Mouse (Mus musculus) C2C12 (cell line): ENCODE results near the gene Timd4. TPM values are rescaled to one million over a fixed set of nuclear protein-coding genes. Genes with fewer than 3 reads are reported as not detected.

Experiments used
- H3K27me3 ChIP-seq: one replicate; pipeline ENCODE4 v1.6.1; 2011; ENCODE audit not compliant: control insufficient read depth, insufficient read depth, insufficient read length
- H3K36me3 ChIP-seq: one replicate; pipeline ENCODE4 v1.6.1; 2011; ENCODE audit not compliant: control insufficient read depth, insufficient read depth
- H3K4me3 ChIP-seq: one replicate; pipeline ENCODE4 v1.5.1; 2011; ENCODE audit warnings: mild to moderate bottlenecking, control low read depth; ENCODE audit not compliant: poor library complexity, insufficient read depth, severe bottlenecking
- H3K79me2 ChIP-seq: one replicate; pipeline ENCODE4 v1.6.1; 2011; ENCODE audit not compliant: control insufficient read depth, insufficient read depth
- H3K79me3 ChIP-seq: one replicate; pipeline ENCODE4 v1.6.1; 2011; ENCODE audit warnings: low read depth, control low read depth
- H3ac ChIP-seq: one replicate; pipeline ENCODE3; 2011; ENCODE audit warnings: low read depth; ENCODE audit not compliant: control insufficient read depth, insufficient read length
- CEBPB ChIP-seq: IDR thresholded peaks from one replicate; pipeline ENCODE4 v1.6.1; 2011; ENCODE audit warnings: low read depth, mild to moderate bottlenecking, control low read depth, moderate library complexity
- CTCF ChIP-seq: IDR thresholded peaks from one replicate; pipeline ENCODE4 v1.5.1; 2011; ENCODE audit not compliant: control insufficient read depth, insufficient read depth, insufficient read length
- FOSL1 ChIP-seq: IDR thresholded peaks from one replicate; pipeline ENCODE4 v1.8.0; 2011; ENCODE audit warnings: mild to moderate bottlenecking, low read length; ENCODE audit not compliant: poor library complexity, insufficient read depth, severe bottlenecking
- MAX ChIP-seq: IDR thresholded peaks from one replicate; pipeline ENCODE4 v1.6.1; 2011; ENCODE audit warnings: mild to moderate bottlenecking, control low read depth
- MYOD1 ChIP-seq: IDR thresholded peaks from one replicate; pipeline ENCODE4 v1.6.1; 2011; ENCODE audit warnings: low read depth; ENCODE audit not compliant: control insufficient read depth, insufficient read length
- MYOG ChIP-seq: IDR thresholded peaks from one replicate; pipeline ENCODE4 v1.6.1; 2011; ENCODE audit not compliant: control insufficient read depth, insufficient read length; ENCODE audit errors: extremely low read depth
- USF1 ChIP-seq: IDR thresholded peaks from one replicate; pipeline ENCODE4 v1.6.1; 2011; ENCODE audit warnings: low read depth, mild to moderate bottlenecking, control low read depth, moderate library complexity
- polyA plus RNA-seq: library from polyadenylated mRNA; unstranded; fragments of >200 nt; fragmentation: generic; extraction: Trizol; gene quantifications from one replicate; pipeline ENCODE4 v1.2.1, GENCODE M21; 2012; ENCODE audit warnings: missing spikeins

Timd4 gene
- polyA plus RNA-seq, 1 experiment, result not detected

- Histone ChIP-seq H3ac (no peak overlapping the region), H3K79me3 (no peaks in the 10 kb centered on the region), H3K27me3 (no peaks in the 10 kb centered on the region), H3K79me2 (no peaks in the 10 kb centered on the region), H3K36me3 (no peaks in the 10 kb centered on the region), H3K4me3 (no peak overlapping the region)
- no peak for TF ChIP-seq CEBPB
- TF ChIP-seq MYOG, result no peak
- TF ChIP-seq USF1, result no peak
Measured at GRCm38 (mm10) chr11:46835080-46835479, 24.5 kb downstream of the Timd4 start.

- H3K79me3 ChIP-seq, result no peaks in the 10 kb centered on the region
- no peak for TF ChIP-seq MYOG
- no peak for TF ChIP-seq CEBPB
- no peak for TF ChIP-seq MAX
- no peak for TF ChIP-seq CTCF
- no peak for TF ChIP-seq FOSL1
- TF ChIP-seq USF1, result no peak
- TF ChIP-seq MYOD1, result no peak
- no peaks in the 10 kb centered on the region for H3K36me3 ChIP-seq
- H3K27me3 ChIP-seq, result no peaks in the 10 kb centered on the region
- H3ac ChIP-seq, result no peak overlapping the region
- no peak overlapping the region for H3K4me3 ChIP-seq
- no peaks in the 10 kb centered on the region for H3K79me2 ChIP-seq
Measured at GRCm38 (mm10) chr11:46842015-46842726, 31.6 kb downstream of the Timd4 start.

- H3ac ChIP-seq, result no peak overlapping the region
- H3K79me3 ChIP-seq, result no peaks in the 10 kb centered on the region
- no peaks in the 10 kb centered on the region for H3K79me2 ChIP-seq
- H3K27me3 ChIP-seq, result no peaks in the 10 kb centered on the region
- no peaks in the 10 kb centered on the region for H3K36me3 ChIP-seq
- TF ChIP-seq MYOD1 (no peak), FOSL1 (no peak), CTCF (no peak), MAX (no peak), CEBPB (no peak), USF1 (no peak), MYOG (no peak)
- no peak overlapping the region for H3K4me3 ChIP-seq
Measured at GRCm38 (mm10) chr11:46846661-46847060, 36.1 kb downstream of the Timd4 start.

- Histone ChIP-seq H3K79me3 (no peaks in the 10 kb centered on the region), H3K79me2 (no peaks in the 10 kb centered on the region), H3K4me3 (no peak overlapping the region), H3ac (no peak overlapping the region), H3K27me3 (no peaks in the 10 kb centered on the region), H3K36me3 (no peaks in the 10 kb centered on the region)
- no peak for TF ChIP-seq USF1
- no peak for TF ChIP-seq FOSL1
- no peak for TF ChIP-seq CTCF
- no peak for TF ChIP-seq MYOD1
- no peak for TF ChIP-seq MYOG
- TF ChIP-seq MAX, result no peak
- no peak for TF ChIP-seq CEBPB
Measured at GRCm38 (mm10) chr11:46847827-46848220, 37.2 kb downstream of the Timd4 start.

- H3K36me3 ChIP-seq, result no peaks in the 10 kb centered on the region
- TF ChIP-seq MYOG (no peak), FOSL1 (no peak), MAX (no peak), USF1 (no peak), CEBPB (no peak), CTCF (no peak), MYOD1 (no peak)
- no peak overlapping the region for H3K4me3 ChIP-seq
- no peaks in the 10 kb centered on the region for H3K79me3 ChIP-seq
- H3ac ChIP-seq, result no peak overlapping the region
- H3K27me3 ChIP-seq, result no peaks in the 10 kb centered on the region
- H3K79me2 ChIP-seq, result no peaks in the 10 kb centered on the region
Measured at GRCm38 (mm10) chr11:46848221-46848971, 37.8 kb downstream of the Timd4 start.
